Mouse (Mus musculus): ENCODE measurements around the gene Cotl1. TPM values are rescaled to one million over a fixed set of nuclear protein-coding genes. Genes with fewer than 3 reads are reported as not detected.

The Cotl1 gene
- polyA plus RNA-seq (2012; rRNA removed) = 206 and 264 TPM in 2 replicates

DNA sequence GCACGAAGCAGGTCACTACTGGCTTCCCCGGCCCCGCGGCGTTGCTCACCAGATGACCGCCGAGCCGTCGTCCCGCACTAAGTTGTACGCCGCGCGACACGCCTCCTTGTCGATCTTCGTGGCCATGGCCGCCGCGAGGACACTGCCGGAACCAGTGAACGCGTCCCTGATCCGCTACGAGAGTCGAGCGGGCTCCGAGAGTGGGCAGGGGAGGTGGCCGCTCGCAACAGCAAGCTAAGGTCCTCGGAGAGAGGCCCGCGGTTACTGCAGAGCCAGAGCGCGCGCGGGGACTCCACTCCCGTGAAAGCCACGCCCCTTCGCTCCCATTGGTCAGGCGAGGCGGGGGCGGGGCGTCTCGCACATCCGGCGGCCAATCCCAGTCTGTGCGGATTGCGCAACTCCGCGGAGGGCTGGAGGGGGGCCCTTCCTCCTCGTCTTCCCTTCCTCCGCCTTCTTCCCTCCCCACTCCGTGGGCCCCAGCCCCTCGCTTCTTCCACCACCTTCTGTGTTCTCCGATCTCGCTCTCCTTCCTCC is at the start of gene Cotl1:
Gene Cotl1, minus strand, starts transcription at position 270 of the 534 bp plus-strand sequence.
- H3K4me3 ChIP-seq (ENCODE audit: low read depth, low read length) = peak within 1 kb of the TSS; percentile 92

DNA sequence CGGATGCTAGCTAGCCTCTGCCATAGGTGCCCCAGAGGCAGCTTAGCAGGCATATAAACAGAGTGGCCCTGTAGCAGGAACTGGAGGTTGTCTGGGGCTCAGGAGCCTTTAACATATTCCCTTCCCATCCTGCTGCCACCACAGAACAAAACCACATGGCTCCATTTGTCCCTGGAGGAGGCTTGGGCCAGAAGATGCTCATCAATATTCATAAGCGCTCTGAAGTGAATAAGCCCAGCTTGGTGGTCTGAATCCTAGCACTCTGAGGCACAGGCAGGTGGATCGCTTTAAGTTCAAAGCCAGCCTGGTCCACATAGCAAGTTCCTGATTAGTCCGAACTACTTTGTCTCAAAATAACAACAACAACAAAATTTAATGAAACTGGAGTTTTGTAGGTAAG is 47.7 kb upstream of the Cotl1 start:
- 95% methylated on average over 4 of the region's 4 CpGs for WGBS
- no peak overlapping the region for H3K4me3 ChIP-seq (ENCODE audit: low read depth, low read length)
- TF ChIP-seq POLR2A (IDR thresholded peaks at IDR 0.05; ENCODE audit: low read depth, low read length) = no peak
- no peak for TF ChIP-seq CTCF (IDR thresholded peaks at IDR 0.05; ENCODE audit: extremely low read depth, insufficient read length, insufficient replicate concordance, low read depth, low read length)
- peaks cover 13% of the 10 kb centered on the region for H3K4me1 ChIP-seq (ENCODE audit: control insufficient read depth, insufficient read depth, insufficient read length, low read length)
- no peaks in the 10 kb centered on the region for H3K27me3 ChIP-seq (ENCODE audit: control insufficient read depth, insufficient read depth, low read length)
- no peak overlapping the region for H3K27ac ChIP-seq (ENCODE audit: insufficient read depth, low read depth, low read length)
- no peaks in the 10 kb centered on the region for H3K36me3 ChIP-seq (ENCODE audit: control insufficient read depth, insufficient read depth, low read length)

More for the DNA sequence above, at the start of gene Cotl1:
- H3K27ac ChIP-seq (ENCODE audit: insufficient read depth, low read depth, low read length) = peak within 1 kb of the TSS; percentile 71
- TF ChIP-seq CTCF (IDR thresholded peaks at IDR 0.05; ENCODE audit: extremely low read depth, insufficient read length, insufficient replicate concordance, low read depth, low read length) = no peak
- TF ChIP-seq POLR2A (IDR thresholded peaks at IDR 0.05; ENCODE audit: low read depth, low read length) = peak; percentile 99
- WGBS = under 1% methylated on average over 57 of the region's 57 CpGs
- H3K36me3 ChIP-seq (ENCODE audit: control insufficient read depth, insufficient read depth, low read length) = no peaks in the 10 kb centered on the region; the same call in 1 of the 2 replicates
- peaks cover 23% of the 10 kb centered on the region for H3K4me1 ChIP-seq (ENCODE audit: control insufficient read depth, insufficient read depth, insufficient read length, low read length)
- no peaks in the 10 kb centered on the region for H3K27me3 ChIP-seq (ENCODE audit: control insufficient read depth, insufficient read depth, low read length)

DNA sequence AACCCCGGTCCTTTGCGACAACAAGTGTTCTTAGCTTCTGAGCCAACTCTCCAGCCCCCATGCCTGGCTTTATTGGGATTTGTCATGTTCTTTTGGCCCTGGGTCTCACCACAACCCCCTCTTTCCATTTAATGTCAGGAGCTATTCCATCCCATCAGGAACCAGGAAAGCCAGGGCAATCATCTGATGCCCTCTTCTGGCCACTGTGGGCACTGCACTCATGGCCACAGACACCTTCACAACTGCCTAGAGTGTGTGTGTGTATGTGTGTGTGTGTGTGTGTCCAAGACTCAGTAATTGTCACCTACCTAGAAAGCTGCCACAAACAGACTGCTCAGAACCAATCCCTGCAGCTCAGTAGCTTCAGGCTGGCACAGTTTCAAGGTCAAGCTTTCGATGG is 46.8 kb upstream of the Cotl1 start:
- no peak overlapping the region for H3K27ac ChIP-seq (ENCODE audit: insufficient read depth, low read depth, low read length)
- no peaks in the 10 kb centered on the region for H3K27me3 ChIP-seq (ENCODE audit: control insufficient read depth, insufficient read depth, low read length)
- H3K4me1 ChIP-seq (ENCODE audit: control insufficient read depth, insufficient read depth, insufficient read length, low read length) = peaks cover 13% of the 10 kb centered on the region
- no peaks in the 10 kb centered on the region for H3K36me3 ChIP-seq (ENCODE audit: control insufficient read depth, insufficient read depth, low read length)
- no peak for TF ChIP-seq POLR2A (IDR thresholded peaks at IDR 0.05; ENCODE audit: low read depth, low read length)
- TF ChIP-seq CTCF (IDR thresholded peaks at IDR 0.05; ENCODE audit: extremely low read depth, insufficient read length, insufficient replicate concordance, low read depth, low read length) = peak; percentile 73; the same call in 1 of the 2 replicates
- WGBS = 78% methylated on average over 3 of the region's 3 CpGs
- H3K4me3 ChIP-seq (ENCODE audit: low read depth, low read length) = no peak overlapping the region

DNA sequence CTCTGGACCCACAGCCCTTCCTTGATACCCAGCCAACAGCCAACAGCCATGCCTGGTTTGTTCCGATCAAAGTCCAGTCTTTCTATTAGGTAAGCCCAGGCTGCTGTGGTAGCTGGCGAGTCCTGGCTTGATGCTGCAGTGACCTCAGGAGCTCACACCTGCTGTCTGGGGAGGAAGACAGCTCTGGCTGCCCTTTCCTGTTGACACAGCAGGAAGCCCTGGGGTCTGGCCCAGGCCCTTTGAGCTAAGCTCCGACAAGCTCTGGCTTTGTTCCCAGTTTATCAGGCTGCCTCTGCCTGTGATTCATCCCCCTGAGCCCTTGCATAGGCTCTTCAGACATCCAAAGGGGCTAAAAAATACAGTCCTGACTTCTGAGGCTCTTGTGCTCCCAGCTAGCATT is 45.3 kb upstream of the Cotl1 start:
- 11% methylated on average over 3 of the region's 3 CpGs for WGBS
- H3K36me3 ChIP-seq (ENCODE audit: control insufficient read depth, insufficient read depth, low read length) = no peaks in the 10 kb centered on the region
- no peak overlapping the region for H3K4me3 ChIP-seq (ENCODE audit: low read depth, low read length)
- peak overlapping the region; percentile 67 for H3K27ac ChIP-seq (ENCODE audit: insufficient read depth, low read depth, low read length)
- H3K27me3 ChIP-seq (ENCODE audit: control insufficient read depth, insufficient read depth, low read length) = no peaks in the 10 kb centered on the region
- H3K4me1 ChIP-seq (ENCODE audit: control insufficient read depth, insufficient read depth, insufficient read length, low read length) = peaks cover 13% of the 10 kb centered on the region
- TF ChIP-seq CTCF (IDR thresholded peaks at IDR 0.05; ENCODE audit: extremely low read depth, insufficient read length, insufficient replicate concordance, low read depth, low read length) (no peak), POLR2A (IDR thresholded peaks at IDR 0.05; ENCODE audit: low read depth, low read length) (no peak)

GRCm38 (mm10) chr8:119883281-119883680 is 42.9 kb upstream of the Cotl1 start:
- H3K4me3 ChIP-seq (ENCODE audit: low read depth, low read length) = no peak overlapping the region
- H3K36me3 ChIP-seq (ENCODE audit: control insufficient read depth, insufficient read depth, low read length) = no peaks in the 10 kb centered on the region
- H3K27ac ChIP-seq (ENCODE audit: insufficient read depth, low read depth, low read length) = no peak overlapping the region
- peaks cover 9% of the 10 kb centered on the region for H3K4me1 ChIP-seq (ENCODE audit: control insufficient read depth, insufficient read depth, insufficient read length, low read length)
- H3K27me3 ChIP-seq (ENCODE audit: control insufficient read depth, insufficient read depth, low read length) = no peaks in the 10 kb centered on the region
- WGBS = 91% methylated on average over 7 of the region's 7 CpGs
- TF ChIP-seq POLR2A (IDR thresholded peaks at IDR 0.05; ENCODE audit: low read depth, low read length) (no peak), CTCF (IDR thresholded peaks at IDR 0.05; ENCODE audit: extremely low read depth, insufficient read length, insufficient replicate concordance, low read depth, low read length) (no peak)

GRCm38 (mm10) chr8:119881917-119882316 is 41.6 kb upstream of the Cotl1 start:
- TF ChIP-seq POLR2A (IDR thresholded peaks at IDR 0.05; ENCODE audit: low read depth, low read length) = no peak
- no peak for TF ChIP-seq CTCF (IDR thresholded peaks at IDR 0.05; ENCODE audit: extremely low read depth, insufficient read length, insufficient replicate concordance, low read depth, low read length)
- Histone ChIP-seq H3K36me3 (ENCODE audit: control insufficient read depth, insufficient read depth, low read length) (no peaks in the 10 kb centered on the region), H3K27me3 (ENCODE audit: control insufficient read depth, insufficient read depth, low read length) (no peaks in the 10 kb centered on the region), H3K4me1 (ENCODE audit: control insufficient read depth, insufficient read depth, insufficient read length, low read length) (peaks cover 9% of the 10 kb centered on the region), H3K27ac (ENCODE audit: insufficient read depth, low read depth, low read length) (no peak overlapping the region), H3K4me3 (ENCODE audit: low read depth, low read length) (no peak overlapping the region)
- WGBS = 80% methylated on average over 8 of the region's 8 CpGs

DNA sequence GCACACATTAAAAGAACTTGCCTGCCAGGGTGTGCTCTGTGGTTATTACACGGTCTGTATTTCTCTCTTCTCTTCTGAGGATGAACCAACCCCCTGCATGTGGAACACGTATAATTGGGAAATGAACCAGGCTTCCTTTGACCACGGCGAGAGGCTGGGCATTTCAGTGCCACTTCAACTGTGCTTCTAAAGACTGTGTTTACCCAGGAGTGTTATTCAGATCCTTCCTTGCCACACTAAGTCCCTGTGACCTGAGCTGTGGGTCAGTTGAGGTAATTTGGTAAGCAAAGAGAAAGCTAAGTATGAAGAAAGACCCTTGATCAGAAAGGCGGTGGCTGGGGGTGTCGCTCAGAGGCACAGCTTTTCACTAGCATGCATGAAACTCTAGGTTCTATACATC is 41.0 kb upstream of the Cotl1 start:
- TF ChIP-seq CTCF (IDR thresholded peaks at IDR 0.05; ENCODE audit: extremely low read depth, insufficient read length, insufficient replicate concordance, low read depth, low read length) = no peak
- TF ChIP-seq POLR2A (IDR thresholded peaks at IDR 0.05; ENCODE audit: low read depth, low read length) = no peak
- Histone ChIP-seq H3K27me3 (ENCODE audit: control insufficient read depth, insufficient read depth, low read length) (no peaks in the 10 kb centered on the region), H3K4me3 (ENCODE audit: low read depth, low read length) (no peak overlapping the region), H3K36me3 (ENCODE audit: control insufficient read depth, insufficient read depth, low read length) (no peaks in the 10 kb centered on the region), H3K4me1 (ENCODE audit: control insufficient read depth, insufficient read depth, insufficient read length, low read length) (peaks cover 9% of the 10 kb centered on the region), H3K27ac (ENCODE audit: insufficient read depth, low read depth, low read length) (no peak overlapping the region)
- 71% methylated on average over 6 of the region's 6 CpGs for WGBS

Data from small intestine, adult 2 months (tissue).